Mouse (Mus musculus) urinary bladder, postnatal 14 days (tissue): ENCODE data around the gene Arpc5l.
"Not testable (repeated sequence)": the region's sequence is repeated elsewhere in the genome, so short reads cannot be mapped to it uniquely, and the experiment has no call there.

Experiments used
- DNase-seq: peaks from one replicate; pipeline ENCODE4 v3.0.0; 2021; ENCODE audit warnings: low spot score

Gene Arpc5l

DNA sequence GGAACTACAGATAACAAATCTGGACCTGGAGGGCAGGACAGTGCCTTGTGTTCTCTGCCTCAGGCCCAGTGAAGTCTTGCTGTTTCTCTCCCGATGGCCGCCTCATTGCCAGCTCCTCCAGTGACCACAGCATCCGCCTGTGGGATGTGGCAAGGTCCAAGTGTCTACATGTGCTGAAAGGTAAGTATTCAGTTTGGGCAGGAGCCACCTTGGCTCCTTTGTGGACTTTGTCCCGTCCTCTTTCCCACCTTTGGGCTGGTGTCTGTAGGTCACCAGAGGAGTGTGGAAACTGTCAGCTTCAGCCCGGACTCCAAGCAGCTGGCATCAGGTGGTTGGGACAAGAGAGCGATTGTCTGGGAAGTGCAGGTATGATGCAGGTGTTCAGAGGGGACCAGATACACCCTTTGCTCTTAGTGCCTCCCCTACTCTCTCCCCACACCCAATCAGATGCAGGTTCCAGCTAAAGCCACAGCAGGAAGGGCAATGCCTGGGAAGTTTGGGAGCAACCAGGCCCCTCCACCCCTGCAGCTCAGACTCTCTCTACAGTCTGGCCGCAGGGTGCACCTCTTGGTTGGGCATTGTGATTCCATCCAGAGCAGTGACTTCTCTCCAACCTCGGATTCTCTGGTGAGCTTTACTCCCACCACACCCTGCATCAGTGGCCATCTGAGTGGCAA, 5.1 kb upstream of the Arpc5l start:
- DNase-seq, result no peak

DNA sequence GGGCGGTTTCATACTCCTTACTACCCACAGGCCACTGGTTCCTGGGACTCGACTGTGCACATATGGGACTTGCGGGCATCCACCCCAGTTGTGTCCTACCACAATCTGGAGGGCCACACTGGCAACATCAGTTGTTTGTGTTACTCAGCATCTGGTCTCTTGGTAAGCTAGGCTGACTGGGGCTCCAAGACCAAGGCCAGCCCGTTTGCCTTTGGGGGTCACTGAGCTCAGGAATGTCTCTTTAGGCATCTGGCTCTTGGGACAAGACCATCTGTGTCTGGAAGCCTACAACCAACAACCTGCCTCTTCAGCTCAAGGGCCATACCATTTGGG, 4.6 kb upstream of the Arpc5l start:
- no peak for DNase-seq

DNA sequence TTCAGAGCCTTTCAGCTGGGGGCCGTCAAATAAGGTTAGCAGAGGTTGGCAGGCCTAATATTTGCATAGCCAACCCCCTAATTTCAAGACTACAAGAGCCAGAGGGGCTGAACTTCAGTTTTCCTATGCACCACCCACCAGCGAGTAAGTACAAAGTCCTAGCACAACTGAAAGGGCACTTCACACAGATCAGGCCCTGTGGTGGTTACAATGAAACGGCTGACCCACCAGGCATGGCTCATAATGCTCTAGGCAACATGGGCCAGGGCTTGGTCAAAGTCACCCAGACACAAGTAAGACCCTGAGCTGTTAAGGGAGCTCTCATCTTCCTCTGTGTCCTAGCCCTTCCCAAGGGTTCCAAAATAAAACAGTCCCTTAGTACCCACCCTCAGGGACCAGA, 3.3 kb upstream of the Arpc5l start:
- no peak for DNase-seq

DNA sequence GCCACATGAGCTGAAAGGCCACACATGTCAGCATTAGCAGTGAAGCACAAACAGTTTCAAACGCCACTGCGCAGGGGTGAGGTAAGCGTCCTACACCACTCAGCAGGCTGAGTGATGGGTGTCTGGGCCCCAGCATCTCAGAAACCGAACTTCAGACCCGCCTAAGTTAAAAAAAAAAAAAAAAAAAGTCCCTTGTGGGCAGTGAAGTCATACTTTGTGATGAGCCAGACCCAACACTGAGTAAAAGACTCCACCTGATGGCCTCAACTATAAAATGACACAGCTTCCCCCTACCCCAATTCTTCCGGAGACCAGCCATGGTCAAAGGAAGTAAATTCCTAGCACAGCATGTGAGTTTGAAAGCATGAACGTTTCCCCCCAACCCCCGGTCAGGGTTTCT, 2.0 kb upstream of the Arpc5l start:
- no peak for DNase-seq

DNA sequence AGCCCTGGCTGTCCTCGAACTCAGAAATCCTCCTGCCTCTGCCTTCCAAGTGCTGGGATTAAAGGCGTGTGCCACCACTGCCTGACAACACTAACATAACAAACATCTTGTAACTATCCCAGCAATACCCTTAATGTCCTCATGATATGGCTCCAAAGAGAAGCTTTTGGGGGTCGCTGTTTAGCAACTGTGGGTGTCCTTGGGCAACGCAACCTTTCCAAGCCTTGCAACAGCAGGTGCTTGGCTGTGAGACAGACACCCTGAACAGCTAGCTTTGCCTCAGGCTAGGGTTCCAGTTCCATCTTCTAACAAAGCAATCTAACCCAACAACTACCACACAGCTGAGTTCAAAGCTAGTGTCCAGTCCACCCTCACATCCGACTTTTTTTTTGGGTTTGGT, 1.6 kb upstream of the Arpc5l start:
- no peak for DNase-seq

DNA sequence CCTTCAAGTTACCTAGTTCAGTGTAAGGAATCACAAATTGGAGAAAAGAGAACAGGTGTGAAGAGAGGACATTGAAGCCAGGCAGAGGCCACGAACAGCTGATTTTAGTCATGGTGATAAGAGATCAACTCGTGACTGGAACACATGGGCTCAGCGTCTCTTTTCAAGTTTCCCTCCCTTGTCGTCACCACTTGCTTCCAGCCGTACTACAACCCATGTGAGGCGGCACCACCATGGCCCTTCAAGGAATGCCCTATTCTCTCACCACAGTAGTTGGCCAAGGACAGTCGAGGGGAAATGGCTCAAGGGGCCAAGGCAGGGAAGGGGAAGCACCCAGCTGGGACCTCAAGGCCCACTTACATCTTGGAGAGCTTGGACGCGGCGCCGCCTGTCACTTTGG, 776 bp upstream of the Arpc5l start:
- no peak for DNase-seq

DNA sequence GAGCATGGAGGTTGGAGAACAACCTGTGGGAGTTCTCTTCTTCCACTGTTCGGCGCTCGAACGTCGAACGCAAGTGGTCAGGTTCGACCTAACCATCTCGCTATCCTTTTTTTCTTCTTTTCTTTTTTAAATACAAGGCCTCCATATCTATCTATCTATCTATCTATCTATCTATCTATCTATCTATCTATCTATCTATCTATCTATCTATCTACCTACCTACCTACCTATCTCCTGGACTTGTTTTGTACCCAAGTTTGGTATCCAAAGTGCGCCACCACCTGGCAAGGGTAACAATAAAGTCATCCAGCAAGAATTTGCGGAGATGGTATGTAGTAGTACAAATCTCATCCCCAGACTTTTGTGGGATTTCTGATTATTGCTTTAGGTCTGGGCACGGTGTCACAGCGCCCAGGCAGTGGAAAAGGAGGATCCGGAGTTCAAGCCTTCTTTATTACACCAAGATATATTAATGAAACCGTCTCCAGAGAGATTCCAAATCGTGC, 479 bp downstream of the Arpc5l start, which contains the start of gene Rpl35:
Gene Rpl35, minus strand, starts transcription at position 51 of the 506 bp plus-strand sequence.
- DNase-seq, result peak; percentile 66

DNA sequence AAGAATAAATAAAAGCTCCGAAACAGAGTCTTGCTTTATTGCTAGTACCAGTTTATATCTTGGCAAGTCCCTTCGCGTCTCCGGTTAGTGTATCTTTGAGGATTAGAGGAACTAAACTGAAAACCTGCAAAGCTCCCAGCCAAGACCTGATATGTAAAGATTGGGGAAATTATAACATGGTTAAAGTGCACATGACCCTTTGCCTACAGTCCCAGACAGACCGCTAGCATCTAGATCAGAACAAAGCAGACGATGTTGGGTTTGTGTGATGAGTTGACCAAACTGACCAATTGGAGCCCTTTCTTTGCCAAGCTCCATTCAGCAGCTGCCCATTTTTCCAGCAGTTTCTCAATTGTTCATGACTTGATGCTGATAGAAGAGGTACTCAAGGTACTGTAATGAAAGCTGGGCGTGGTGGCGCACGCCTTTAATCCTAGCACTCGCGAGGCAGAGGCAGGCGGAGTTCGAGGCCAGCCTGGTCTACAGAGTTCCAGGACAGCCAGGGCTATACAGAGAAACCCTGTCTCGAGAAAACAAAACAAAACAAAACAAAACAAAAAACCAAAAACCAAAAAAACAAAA, 1.1 kb downstream of the Arpc5l start:
- no peak for DNase-seq

DNA sequence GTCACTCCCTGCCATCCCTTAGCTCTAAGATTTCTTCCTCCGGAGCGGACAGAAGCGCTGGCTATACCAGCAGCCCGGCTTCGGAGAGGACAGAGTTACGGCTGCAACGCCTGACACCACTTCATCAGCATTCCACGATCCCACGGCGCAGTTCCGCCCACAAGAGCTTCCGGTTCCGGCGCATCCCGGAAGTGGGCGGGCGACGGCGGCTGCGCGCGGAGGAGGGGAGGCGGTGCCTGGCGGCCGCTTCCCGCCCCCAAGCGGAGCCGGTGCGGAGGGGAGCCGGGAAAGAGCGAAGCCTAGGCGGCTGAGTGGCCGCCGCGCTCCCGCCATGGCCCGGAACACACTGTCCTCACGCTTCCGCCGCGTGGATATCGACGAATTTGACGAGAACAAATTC, 2.7 kb downstream of the Arpc5l start:
- DNase-seq, result peak; percentile 94

DNA sequence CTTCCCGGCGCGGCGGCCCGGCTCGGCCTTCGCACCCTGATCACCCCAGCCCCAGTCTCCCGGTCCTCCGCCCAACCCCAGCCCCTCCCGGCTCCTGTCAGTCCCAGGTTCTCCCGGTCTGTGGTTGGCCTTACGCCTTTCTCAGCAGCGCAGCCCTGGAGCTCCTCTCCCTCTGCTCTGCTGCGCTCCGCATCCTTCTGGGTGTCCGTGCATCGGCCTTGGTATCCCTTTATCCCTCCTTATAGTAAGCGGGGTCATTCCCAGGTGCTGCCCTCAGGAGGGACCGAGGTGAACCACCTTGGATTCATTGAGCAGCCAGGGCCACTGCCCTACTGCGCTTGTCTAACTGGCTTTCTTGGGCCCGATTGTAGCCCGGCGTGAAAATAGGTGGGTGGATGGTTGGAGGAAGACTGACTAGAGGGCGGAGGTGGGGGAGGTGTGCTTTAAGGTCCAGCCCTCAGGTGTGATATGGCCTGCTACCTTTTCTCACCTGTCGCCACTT, 3.3 kb downstream of the Arpc5l start:
- peak; percentile 43 for DNase-seq

DNA sequence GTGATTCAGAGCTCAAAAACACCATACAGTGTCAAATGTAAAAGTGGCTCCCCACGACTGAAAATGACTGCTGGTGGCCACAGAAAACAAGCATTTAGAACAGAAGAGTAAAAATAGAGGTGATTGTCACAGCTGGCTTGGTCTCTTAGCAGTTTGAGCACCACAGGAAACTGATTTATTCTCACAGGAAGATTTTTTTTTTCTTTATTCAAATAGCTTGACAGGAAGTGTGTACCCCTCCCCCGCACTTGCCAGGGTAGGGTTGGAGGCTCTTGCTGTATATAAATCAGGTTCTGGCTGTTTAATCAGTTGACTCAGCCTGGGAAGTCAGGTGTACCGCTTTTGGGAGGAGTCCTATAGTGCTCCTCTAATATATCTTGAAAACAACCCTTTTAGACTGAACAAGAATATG, 3.8 kb downstream of the Arpc5l start:
- DNase-seq, result peak; percentile 80

DNA sequence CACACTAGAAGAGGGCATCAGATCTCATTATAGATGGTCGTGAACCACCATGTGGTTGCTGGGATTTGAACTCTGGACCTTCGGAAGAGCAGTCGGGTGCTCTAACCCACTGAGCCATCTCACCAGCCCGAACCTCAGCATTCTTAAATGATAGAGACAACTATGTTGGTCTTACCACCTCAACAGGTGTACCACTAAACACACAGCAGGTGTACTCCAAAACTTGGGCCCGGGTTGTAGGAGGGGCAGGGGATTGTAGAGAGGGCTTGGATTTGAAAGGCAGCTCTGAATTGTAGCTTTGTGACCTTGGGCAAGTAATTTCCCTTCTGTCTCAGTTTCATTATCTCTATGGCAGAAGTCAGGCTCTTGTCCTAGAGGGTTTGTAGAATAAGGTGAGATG, 5.0 kb downstream of the Arpc5l start:
- not testable (repeated sequence) for DNase-seq

DNA sequence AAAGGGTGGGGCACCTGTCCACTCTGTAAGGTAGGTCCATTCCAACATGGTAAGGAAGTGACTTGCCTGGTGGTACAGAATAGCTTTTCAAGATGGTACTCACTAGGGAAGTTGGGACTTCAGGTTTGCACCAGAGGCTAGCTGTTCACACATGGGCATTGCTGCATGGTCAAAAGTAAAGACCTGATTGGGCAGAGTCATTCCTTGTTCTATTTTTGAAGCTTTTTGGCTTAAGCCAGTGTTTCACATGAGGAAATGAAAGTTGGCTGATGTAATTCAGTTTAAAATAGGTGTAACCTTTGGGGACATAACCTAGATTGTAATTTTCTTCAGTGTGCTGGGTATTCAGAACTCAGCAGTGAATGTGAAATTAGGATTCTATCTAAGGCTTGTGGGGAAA, 6.1 kb downstream of the Arpc5l start:
- no peak for DNase-seq

DNA sequence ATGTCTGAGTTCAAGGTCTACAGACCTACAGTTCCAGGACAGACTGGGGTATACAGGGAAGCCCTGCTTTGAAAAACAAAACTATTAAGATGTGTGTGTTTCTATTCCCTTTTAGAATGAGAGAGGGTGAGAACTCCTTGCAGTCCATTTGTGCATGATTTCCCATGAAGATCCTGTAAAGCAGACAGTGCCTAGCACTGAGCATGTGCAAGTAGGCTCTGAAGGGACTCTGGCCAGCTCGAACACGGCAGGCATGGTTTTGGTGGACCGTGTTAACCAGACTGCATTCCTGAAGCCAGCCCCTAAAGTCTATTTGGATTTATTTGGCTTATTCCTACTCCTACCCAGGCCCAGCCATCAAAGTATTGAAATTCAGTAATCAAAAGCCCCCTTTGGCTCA, 6.8 kb downstream of the Arpc5l start:
- DNase-seq, result no peak

DNA sequence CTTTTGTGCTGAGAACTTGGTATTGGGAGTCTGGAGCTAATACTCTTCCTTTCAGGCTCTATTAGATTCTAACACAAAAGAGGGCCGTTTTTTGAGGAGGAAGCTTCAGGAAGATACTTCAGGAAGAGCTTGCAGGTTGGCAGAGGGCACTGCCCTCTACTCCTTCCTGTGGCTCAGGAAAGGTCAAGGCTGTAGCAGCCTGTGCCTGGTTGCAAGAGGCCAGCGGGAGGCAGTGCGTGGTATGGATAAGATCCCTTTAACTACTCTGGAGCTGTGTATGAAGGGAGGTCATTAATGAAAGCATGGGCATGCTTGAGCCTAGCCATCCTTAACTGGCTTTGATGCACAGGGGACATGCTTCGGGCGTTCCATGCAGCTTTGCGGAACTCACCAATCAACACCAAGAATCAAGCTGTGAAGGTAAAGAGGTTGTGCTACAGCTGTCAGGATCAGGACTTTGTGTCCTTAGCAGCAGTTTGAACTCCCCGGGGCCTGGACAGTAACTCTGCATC, 7.7 kb downstream of the Arpc5l start:
- DNase-seq, result no peak

DNA sequence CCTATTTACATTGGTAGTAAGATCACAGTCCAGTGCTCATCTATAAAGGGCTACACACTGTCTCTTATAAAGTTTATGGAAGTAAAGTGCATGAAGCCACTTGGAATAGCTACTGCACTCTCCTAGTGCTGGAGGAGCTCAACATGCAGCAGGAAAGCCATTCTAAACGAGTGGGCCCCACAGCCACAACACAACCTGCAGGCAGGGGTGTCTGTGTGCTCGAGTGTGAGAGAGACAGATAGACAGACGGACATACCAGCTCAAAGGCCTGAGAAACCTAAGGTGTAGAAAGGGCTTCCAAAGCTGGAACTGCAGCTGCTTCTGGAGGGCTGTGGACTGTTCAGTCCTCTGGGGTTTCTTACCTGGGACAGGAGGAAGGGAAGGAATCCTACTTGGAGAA, 11.4 kb downstream of the Arpc5l start:
- no peak for DNase-seq

DNA sequence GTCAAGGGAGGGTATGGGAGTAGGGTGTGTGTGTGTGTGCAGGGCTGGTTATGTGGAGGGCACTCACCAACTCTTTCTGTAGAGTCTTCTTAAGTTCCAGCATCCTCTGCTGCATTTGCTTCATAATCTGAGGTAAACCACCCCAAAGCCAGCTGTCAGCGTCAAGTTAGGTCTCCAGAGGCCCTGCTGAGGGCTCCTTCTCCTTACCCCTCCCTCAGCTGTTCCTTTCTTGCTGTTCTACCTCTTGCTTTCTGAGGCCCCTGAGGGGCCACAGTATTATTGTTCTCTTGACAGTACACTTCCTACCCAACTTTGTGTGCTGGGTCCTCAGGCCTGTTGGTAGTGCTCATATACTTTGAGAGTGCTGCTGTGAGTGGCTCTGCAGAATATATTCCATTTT, 14.9 kb downstream of the Arpc5l start:
- DNase-seq, result no peak

DNA sequence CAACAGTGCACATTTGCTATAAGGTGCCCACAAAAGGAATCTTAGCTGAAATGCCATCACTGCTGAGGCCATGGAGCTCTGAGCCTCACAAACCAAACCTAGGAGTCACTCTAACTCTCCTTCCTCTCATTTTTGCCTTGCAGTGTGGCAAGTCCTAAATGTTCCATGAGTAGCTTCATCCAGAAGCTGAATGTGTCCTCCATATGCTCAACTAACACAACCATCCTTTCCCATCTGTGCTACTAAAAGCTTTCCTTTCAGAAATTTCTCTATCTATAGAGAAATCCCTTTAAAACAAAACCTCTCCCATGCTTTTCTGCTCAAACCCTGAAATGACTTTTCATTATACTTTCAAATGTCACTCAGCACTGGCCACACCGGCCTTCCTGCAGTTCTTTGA, 26.5 kb downstream of the Arpc5l start:
- no peak for DNase-seq

DNA sequence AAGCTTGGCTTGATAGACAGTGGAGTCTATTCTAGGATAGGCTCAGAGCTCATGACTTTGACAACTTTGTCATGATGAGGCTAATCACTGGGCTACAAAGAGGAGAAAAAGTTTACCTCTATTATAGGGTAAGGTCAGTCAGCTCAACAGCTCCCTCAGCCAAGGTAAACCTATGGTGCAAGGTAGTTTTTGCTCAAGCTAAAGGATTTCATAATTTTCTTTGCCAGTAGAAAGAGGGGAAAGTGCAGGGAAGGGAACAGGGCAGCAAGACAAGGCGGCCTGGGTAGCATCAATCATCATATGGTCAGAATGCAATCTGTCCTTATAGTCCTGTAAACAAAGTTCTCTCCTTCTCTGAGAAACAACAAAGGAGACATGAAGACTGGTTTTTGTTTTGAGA, 35.1 kb downstream of the Arpc5l start:
- DNase-seq, result no peak

DNA sequence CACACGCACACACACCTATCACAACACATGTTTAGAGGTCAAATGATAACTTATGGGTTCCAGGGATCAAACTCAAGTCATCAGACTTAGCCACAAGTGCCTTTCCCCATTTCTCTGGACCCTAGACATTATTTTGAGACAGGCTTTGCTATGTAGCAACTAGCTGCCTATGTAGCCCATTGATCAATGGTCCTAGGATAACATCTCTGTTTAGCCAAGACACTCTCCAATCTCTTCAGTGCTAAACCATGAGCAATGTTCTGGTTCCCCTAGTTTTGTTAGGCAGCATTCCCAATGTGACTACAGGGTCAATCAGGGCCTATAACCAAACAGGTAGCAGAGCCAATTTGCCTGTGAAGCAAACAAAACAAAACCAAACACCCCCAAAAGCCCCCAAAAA, 43.4 kb downstream of the Arpc5l start:
- no peak for DNase-seq

DNA sequence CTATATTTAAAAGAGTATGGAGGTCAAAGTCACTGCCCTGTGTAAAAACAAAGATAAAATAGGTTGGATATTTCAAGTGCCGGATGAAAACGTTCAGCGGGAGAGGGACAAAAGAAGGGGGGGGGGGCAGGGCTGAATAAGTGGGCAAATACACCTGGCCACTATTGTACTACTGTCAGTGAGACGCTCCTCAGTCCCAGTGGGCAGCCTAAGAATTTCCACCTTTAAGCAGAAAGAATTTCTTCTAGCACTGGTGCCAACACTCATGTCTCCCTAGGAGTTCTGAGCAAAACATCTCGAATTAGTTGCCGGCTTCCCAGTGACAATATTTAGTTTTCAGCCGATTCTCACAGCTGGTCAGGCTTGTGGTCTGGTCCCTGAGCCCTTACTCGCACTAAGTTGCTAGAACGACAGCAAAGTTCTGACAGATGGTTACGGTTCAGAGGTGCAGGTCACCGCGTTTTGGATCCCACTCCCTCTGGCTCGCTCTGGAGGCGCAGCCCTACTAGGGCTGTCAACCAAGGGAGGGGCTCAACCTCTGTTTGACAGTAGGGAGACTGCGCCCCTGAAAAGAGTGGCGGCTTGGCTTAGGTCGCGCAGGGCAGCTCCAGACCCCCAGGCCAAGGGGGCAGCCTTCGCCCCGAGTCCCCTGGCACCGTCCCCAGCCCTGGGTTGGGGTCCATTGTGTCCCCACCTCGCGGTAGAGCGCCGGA, 59.7 kb downstream of the Arpc5l start:
- DNase-seq, result no peak
